Mouse (Mus musculus) stomach, embryonic 14.5 days (tissue): ENCODE measurements around the gene Gm960. TPM values are rescaled to one million over a fixed set of nuclear protein-coding genes. Genes with fewer than 3 reads are reported as not detected.
"Not testable (repeated sequence)": the region's sequence is repeated elsewhere in the genome, so short reads cannot be mapped to it uniquely, and the experiment has no call there.

ENCODE experiments used
- ATAC-seq: fragments of 200-750 bp; cut with Nextera tagmentation; 2 replicates; pipeline ENCODE4 v1.8.0; 2017; ENCODE audit warnings: low read depth, moderate TSS enrichment; ENCODE audit not compliant: insufficient number of reproducible peaks, insufficient read depth, low FRiP score
- H3K27ac ChIP-seq: fragments of 300-500 bp; sonication (generic); 2 replicates; pipeline ENCODE4 v1.5.1; 2014; ENCODE audit warnings: mild to moderate bottlenecking, low read length, moderate library complexity, mixed read lengths
- H3K27me3 ChIP-seq: fragments of 300-500 bp; sonication (generic); 2 replicates; pipeline ENCODE4 v1.6.1; 2014; ENCODE audit warnings: low read length, control low read depth, mixed read lengths; ENCODE audit not compliant: control insufficient read depth, insufficient read depth
- H3K36me3 ChIP-seq: fragments of 300-500 bp; sonication (generic); 2 replicates; pipeline ENCODE4 v1.6.1; 2014; ENCODE audit warnings: mild to moderate bottlenecking, control low read depth, low read length, moderate library complexity, mixed read lengths; ENCODE audit not compliant: control insufficient read depth, insufficient read depth
- H3K4me1 ChIP-seq: fragments of 300-500 bp; sonication (generic); 2 replicates; pipeline ENCODE4 v1.6.1; 2014; ENCODE audit warnings: low read length, control low read depth, mixed read lengths; ENCODE audit not compliant: control insufficient read depth, insufficient read depth
- H3K4me2 ChIP-seq: fragments of 300-500 bp; sonication (generic); replicated peaks from 2 replicates; pipeline ENCODE4 v1.6.1; 2014; ENCODE audit warnings: low read depth, low read length, control low read depth
- H3K4me3 ChIP-seq: fragments of 300-500 bp; sonication (generic); 2 replicates; pipeline ENCODE4 v1.5.1; 2014; ENCODE audit warnings: low read depth, low read length, control low read depth
- H3K9ac ChIP-seq: fragments of 300-500 bp; sonication (generic); replicated peaks from 2 replicates; pipeline ENCODE4 v1.6.1; 2014; ENCODE audit warnings: low read depth, mild to moderate bottlenecking, control low read depth, low read length, moderate library complexity, mixed read lengths
- H3K9me3 ChIP-seq: fragments of 300-500 bp; sonication (generic); 2 replicates; pipeline ENCODE4 v1.6.1; 2016; ENCODE audit warnings: low read depth, low read length, control low read depth; ENCODE audit not compliant: control insufficient read depth
- WGBS: fragments of 180-500 bp; shearing (Covaris S2); extraction: QIAGEN DNeasy Blood & Tissue Kit; methylation state at CpG from one replicate; pipeline ENCODE4 v1.1.7; 2014; 5-methylcytosine and 5-hydroxymethylcytosine counted together
- microRNA-seq: library from miRNA; unstranded; fragments of <30 nt; microRNA quantifications from one replicate; pipeline ENCODE4, GENCODE M21; 2016
- polyA plus RNA-seq: library from polyadenylated mRNA; unstranded; fragments of >200 nt; fragmentation: Nextera tagmentation; extraction: Ambion mirVana; gene quantifications from 2 replicates; pipeline ENCODE4 v1.2.1, GENCODE M21; 2014

Gm960 gene
- polyA plus RNA-seq, 1 experiment from 2014 or later = 6.4 TPM

GRCm38 (mm10) chr19:4588430-4588829 is 110.0 kb downstream of the Gm960 start:
- H3K4me3 ChIP-seq = no peak overlapping the region
- no peaks in the 10 kb centered on the region for H3K36me3 ChIP-seq
- ATAC-seq = no peak
- H3K4me2 ChIP-seq = no peak overlapping the region
- no peaks in the 10 kb centered on the region for H3K27me3 ChIP-seq
- H3K9ac ChIP-seq = no peak overlapping the region
- H3K9me3 ChIP-seq = no peaks in the 10 kb centered on the region
- H3K4me1 ChIP-seq = no peaks in the 10 kb centered on the region
- H3K27ac ChIP-seq = no peak overlapping the region
- 52% methylated on average over 3 of the region's 3 CpGs for WGBS

- no peaks in the 10 kb centered on the region for H3K4me1 ChIP-seq
- no peak overlapping the region for H3K4me3 ChIP-seq
- no peaks in the 10 kb centered on the region for H3K9me3 ChIP-seq
- WGBS = 52% methylated on average over 2 of the region's 2 CpGs
- no peaks in the 10 kb centered on the region for H3K36me3 ChIP-seq
- no peak overlapping the region for H3K27ac ChIP-seq
- no peak overlapping the region for H3K9ac ChIP-seq
- no peaks in the 10 kb centered on the region for H3K27me3 ChIP-seq
- H3K4me2 ChIP-seq = no peak overlapping the region
- no peak for ATAC-seq
Observed at GRCm38 (mm10) chr19:4587426-4587825, 111.0 kb downstream of the Gm960 start.

- H3K4me2 ChIP-seq, H3K9me3 ChIP-seq, H3K4me1 ChIP-seq, H3K27me3 ChIP-seq, H3K4me3 ChIP-seq, H3K36me3 ChIP-seq, H3K9ac ChIP-seq, ATAC-seq, H3K27ac ChIP-seq: not testable (repeated sequence)
Observed at GRCm38 (mm10) chr19:4586783-4587182, 111.7 kb downstream of the Gm960 start.

DNA sequence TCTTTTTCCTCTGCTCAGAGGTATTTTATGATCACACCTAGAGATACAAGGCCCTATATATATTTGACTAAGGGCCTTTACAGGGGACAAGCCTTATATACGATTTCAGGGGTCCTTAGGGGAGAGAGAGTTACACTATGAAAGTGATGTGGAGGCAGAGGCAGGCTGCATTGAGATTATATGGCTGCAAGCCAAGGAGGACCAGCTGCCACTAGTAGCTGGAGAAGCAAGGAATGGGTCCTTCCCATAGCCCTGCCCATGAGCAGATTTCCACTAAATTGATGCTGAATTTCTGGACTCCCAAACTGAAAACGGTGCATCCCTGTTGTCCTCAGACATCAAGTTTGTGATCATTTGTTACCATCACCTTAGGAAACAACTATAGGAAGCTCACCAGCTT is 114.6 kb downstream of the Gm960 start:
- no peaks in the 10 kb centered on the region for H3K9me3 ChIP-seq
- no peak overlapping the region for H3K9ac ChIP-seq
- ATAC-seq = no peak
- no peaks in the 10 kb centered on the region for H3K4me1 ChIP-seq
- no peak overlapping the region for H3K27ac ChIP-seq
- 64% methylated on average over 2 of the region's 2 CpGs for WGBS
- no peak overlapping the region for H3K4me3 ChIP-seq
- H3K27me3 ChIP-seq = no peaks in the 10 kb centered on the region
- H3K36me3 ChIP-seq = no peaks in the 10 kb centered on the region
- H3K4me2 ChIP-seq = no peak overlapping the region

GRCm38 (mm10) chr19:4579296-4579695 is 119.2 kb downstream of the Gm960 start:
- Histone ChIP-seq H3K27me3 (no peaks in the 10 kb centered on the region), H3K4me3 (no peak overlapping the region), H3K4me1 (no peaks in the 10 kb centered on the region), H3K9me3 (no peaks in the 10 kb centered on the region), H3K27ac (no peak overlapping the region), H3K4me2 (no peak overlapping the region), H3K36me3 (no peaks in the 10 kb centered on the region), H3K9ac (no peak overlapping the region)
- no peak for ATAC-seq
- WGBS = 48% methylated on average over 5 of the region's 5 CpGs

DNA sequence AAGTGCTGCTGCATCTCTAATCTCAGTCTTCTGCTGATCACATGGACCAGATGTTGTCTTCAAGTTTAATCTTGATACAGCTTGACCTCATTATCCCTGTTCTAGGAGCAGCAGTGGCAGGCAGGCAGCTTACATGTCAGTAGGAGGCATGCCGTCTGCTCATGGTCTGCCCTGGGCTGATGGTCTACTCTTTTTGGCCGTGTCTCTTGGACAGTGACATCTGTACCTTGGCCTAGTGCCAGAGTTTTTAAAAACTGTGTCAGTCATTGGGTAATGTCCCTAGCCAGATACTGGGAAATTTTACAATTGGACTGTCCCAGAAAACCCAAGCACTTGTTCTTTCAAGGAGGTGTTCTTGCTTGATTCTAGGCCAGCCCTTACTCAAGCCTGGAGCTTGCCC is 119.7 kb downstream of the Gm960 start:
- no peak overlapping the region for H3K9ac ChIP-seq
- H3K27me3 ChIP-seq = no peaks in the 10 kb centered on the region
- H3K4me2 ChIP-seq = no peak overlapping the region
- H3K9me3 ChIP-seq = no peaks in the 10 kb centered on the region
- 59% methylated on average over 2 of the region's 2 CpGs for WGBS
- no peak overlapping the region for H3K4me3 ChIP-seq
- no peak for ATAC-seq
- H3K36me3 ChIP-seq = no peaks in the 10 kb centered on the region
- H3K27ac ChIP-seq = no peak overlapping the region
- H3K4me1 ChIP-seq = no peaks in the 10 kb centered on the region

Small RNA genes within 50 kb of the gene (microRNA-seq; reads per million reads assigned to microRNA genes)
- gene Mir6986 = 1.0 reads per million

Other genes with a start within 250 kb of the Gm960 start
- 0.41 and 0.50 TPM in 2 replicates for gene Syt12, start 221.2 kb downstream of the Gm960 start, polyA plus RNA-seq
- gene 2010003K11Rik, start 200.1 kb downstream of the Gm960 start, polyA plus RNA-seq = not detected in 2 replicates
- gene Pcx, start 188.2 kb downstream of the Gm960 start, polyA plus RNA-seq = 11.4 and 12.7 TPM in 2 replicates
- gene Lrfn4, start 83.0 kb downstream of the Gm960 start, polyA plus RNA-seq = 8.3 and 11.3 TPM in 2 replicates
- 62.2 and 69.6 TPM in 2 replicates for gene Rce1, start 73.0 kb downstream of the Gm960 start, polyA plus RNA-seq
- 3.7 and 3.9 TPM in 2 replicates for gene Sptbn2, start 12.5 kb upstream of the Gm960 start, polyA plus RNA-seq
- 72.2 and 79.1 TPM in 2 replicates for gene Rbm4b, start 57.8 kb upstream of the Gm960 start, polyA plus RNA-seq
- 58.0 and 60.7 TPM in 2 replicates for gene Rbm4, start 95.2 kb upstream of the Gm960 start, polyA plus RNA-seq
- gene Gm21992, start 112.9 kb upstream of the Gm960 start, polyA plus RNA-seq = 32.0 and 35.8 TPM in 2 replicates
- 75.9 and 77.7 TPM in 2 replicates for gene Rbm14, start 113.0 kb upstream of the Gm960 start, polyA plus RNA-seq
- gene Ccs, start 140.7 kb upstream of the Gm960 start, polyA plus RNA-seq = 55.4 and 55.8 TPM in 2 replicates
- 0.07 TPM in 1 of 2 replicates, not detected in the other for gene Ccdc87, start 140.7 kb upstream of the Gm960 start, polyA plus RNA-seq
- gene Ctsf, start 156.5 kb upstream of the Gm960 start, polyA plus RNA-seq = 22.7 and 30.0 TPM in 2 replicates
- gene Actn3, start 179.2 kb upstream of the Gm960 start, polyA plus RNA-seq = 1.8 and 2.1 TPM in 2 replicates
- gene Zdhhc24, start 180.0 kb upstream of the Gm960 start, polyA plus RNA-seq = 9.9 and 10.2 TPM in 2 replicates
- 4.0 and 6.4 TPM in 2 replicates for gene Bbs1, start 208.0 kb upstream of the Gm960 start, polyA plus RNA-seq
- gene Dpp3, start 229.6 kb upstream of the Gm960 start, polyA plus RNA-seq = 90.1 and 93.8 TPM in 2 replicates
- 1.5 and 1.6 TPM in 2 replicates for gene Peli3, start 244.5 kb upstream of the Gm960 start, polyA plus RNA-seq